In genomic region chr16:93041887-93042286, GRCm38 (mm10) we compare ENCODE assay signal across 14 mouse cellular contexts.
"Had no signal": no experiment of that assay in that cellular context is flagged by ENCODE, and none has a peak within 500 bp of the region (broad histone marks: within the 10 kb centered on the region; RNA-seq: fewer than 3 reads in every experiment).

No protein-coding gene starts in this region.

- ATAC-seq: hindbrain, embryonic 16.5 days; inflammation-experienced regulatory T-cells, adult 6 months; intestine, postnatal 0 days had no signal

- DNase-seq: gastrocnemius, postnatal 14 days; gastrocnemius, postnatal 36 days; heart, adult 18-20 months; heart, postnatal 10 days; heart, postnatal 4 days; kidney, adult 18-20 months; kidney, adult 8-10 months; kidney, postnatal 10 days; layer of hippocampus, adult 9-11 months; layer of hippocampus, postnatal 36 days; liver had no signal
